In the genomic region with DNA sequence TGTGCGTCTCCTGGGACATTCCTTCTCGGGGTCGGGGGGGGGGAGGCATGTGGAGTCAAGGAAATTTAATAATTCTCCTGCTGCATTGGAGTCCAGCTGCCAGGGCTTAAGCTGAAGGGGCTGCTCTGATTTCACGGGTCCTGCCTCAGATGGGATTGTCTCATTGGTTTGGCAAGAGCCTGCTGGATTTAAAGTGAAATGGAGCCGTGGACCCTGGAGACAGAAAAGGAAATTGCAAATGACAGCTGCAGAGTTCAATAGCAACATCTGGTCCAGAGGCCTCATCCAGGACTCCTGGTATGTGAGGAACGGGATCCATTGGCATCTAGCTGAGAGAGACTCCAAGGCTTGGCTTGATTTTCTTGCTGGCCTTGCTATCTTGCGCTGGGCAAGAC, we compare ENCODE assay signal across 9 mouse cellular contexts.
A peak's percentile ranks its signal among the peaks of the same experiment; 100 is the strongest.
DNase-seq lines count a peak whose midpoint lies in the region; ATAC-seq and TF ChIP-seq lines count a peak whose summit lies in the region.
"Had no signal": no experiment of that assay in that cellular context is flagged by ENCODE, and none has a peak within 500 bp of the region (broad histone marks: within the 10 kb centered on the region; RNA-seq: fewer than 3 reads in every experiment).

No protein-coding gene starts in this region.

- no peaks in the 10 kb centered on the region for H3K9me3 ChIP-seq in intestine, embryonic 14.5 days (ENCODE audit: control insufficient read depth, low read length)
- no peaks in the 10 kb centered on the region for H3K9me3 ChIP-seq in intestine, postnatal 0 days (ENCODE audit: control insufficient read depth)
- H3K9me3 ChIP-seq in hindbrain, embryonic 14.5 days (ENCODE audit: control insufficient read depth, low read length) = no peaks in the 10 kb centered on the region
- no peaks in the 10 kb centered on the region for H3K9me3 ChIP-seq in midbrain, postnatal 0 days (ENCODE audit: low read length)
- H3K9me3 ChIP-seq: megakaryocyte, embryonic 14.5 days had no signal

- 32% methylated on average over 7 of the region's 7 CpGs for WGBS in intestine, embryonic 14.5 days
- WGBS in intestine, postnatal 0 days = 54% methylated on average over 7 of the region's 7 CpGs
- 31% methylated on average over 7 of the region's 7 CpGs for WGBS in hindbrain, embryonic 14.5 days
- 15% methylated on average over 7 of the region's 7 CpGs for WGBS in midbrain, postnatal 0 days

- no peak for DNase-seq in intestine, embryonic 14.5 days (ENCODE audit: low spot score)
- DNase-seq in forelimb bud, embryonic 11.5 days (ENCODE audit: low read depth, low spot score) = peak; percentile 83
- peak; percentile 62 for DNase-seq in hindbrain, embryonic 14.5 days (ENCODE audit: low spot score)
- peak; percentile 47 for DNase-seq in midbrain, postnatal 0 days (ENCODE audit: low spot score)
- no peak for DNase-seq in adrenal gland, postnatal 36 days
- no peak for DNase-seq in spleen, adult 12 weeks (ENCODE audit: low spot score)
- no peak for DNase-seq in thymus, postnatal 4 days

- ATAC-seq in intestine, embryonic 14.5 days (replicated peaks; ENCODE audit: low FRiP score, low TSS enrichment, low read depth) = peak; percentile 51; the same call in 1 of the 2 replicates
- ATAC-seq in intestine, postnatal 0 days = no peak
- ATAC-seq in hindbrain, embryonic 14.5 days (ENCODE audit: low FRiP score) = peak; percentile 59
- no peak for ATAC-seq in midbrain, postnatal 0 days (ENCODE audit: low FRiP score)

- no peak overlapping the region for H3K4me3 ChIP-seq in intestine, embryonic 14.5 days (ENCODE audit: low read depth, low read length)
- H3K4me3 ChIP-seq in intestine, postnatal 0 days (ENCODE audit: low read depth, low read length) = no peak overlapping the region
- no peak overlapping the region for H3K4me3 ChIP-seq in hindbrain, embryonic 14.5 days (replicated peaks; ENCODE audit: low read length)
- H3K4me3 ChIP-seq in midbrain, postnatal 0 days (ENCODE audit: low read depth, low read length) = no peak overlapping the region
- H3K4me3 ChIP-seq: megakaryocyte, embryonic 14.5 days had no signal

- peak overlapping the region; percentile 64 for H3K27ac ChIP-seq in intestine, embryonic 14.5 days (ENCODE audit: low read depth)
- H3K27ac ChIP-seq in intestine, postnatal 0 days (ENCODE audit: low read depth, low read length) = no peak overlapping the region
- H3K27ac ChIP-seq in hindbrain, embryonic 14.5 days = peak overlapping the region; percentile 27
- no peak overlapping the region for H3K27ac ChIP-seq in midbrain, postnatal 0 days (ENCODE audit: low read depth, low read length)

- H3K36me3 ChIP-seq in intestine, embryonic 14.5 days (ENCODE audit: control insufficient read depth, insufficient read depth, low read length) = no peaks in the 10 kb centered on the region
- H3K36me3 ChIP-seq in intestine, postnatal 0 days (ENCODE audit: control insufficient read depth, insufficient read depth) = no peaks in the 10 kb centered on the region
- no peaks in the 10 kb centered on the region for H3K36me3 ChIP-seq in hindbrain, embryonic 14.5 days (replicated peaks; ENCODE audit: control insufficient read depth, insufficient read depth)
- H3K36me3 ChIP-seq in midbrain, postnatal 0 days (ENCODE audit: insufficient read depth, low read length) = no peaks in the 10 kb centered on the region

- peaks cover 16% of the 10 kb centered on the region for H3K4me1 ChIP-seq in intestine, embryonic 14.5 days (replicated peaks; ENCODE audit: control insufficient read depth, insufficient read depth, low read length)
- H3K4me1 ChIP-seq in intestine, postnatal 0 days (replicated peaks; ENCODE audit: control insufficient read depth, insufficient read depth, low read length) = no peaks in the 10 kb centered on the region
- H3K4me1 ChIP-seq in hindbrain, embryonic 14.5 days (replicated peaks; ENCODE audit: control insufficient read depth, insufficient read depth, low read length) = peaks cover 17% of the 10 kb centered on the region
- peaks cover 4% of the 10 kb centered on the region; the same call in 1 of the 2 replicates for H3K4me1 ChIP-seq in midbrain, postnatal 0 days (ENCODE audit: insufficient read depth, low read length)
- H3K4me1 ChIP-seq: megakaryocyte, embryonic 14.5 days had no signal

- no peaks in the 10 kb centered on the region for H3K27me3 ChIP-seq in intestine, embryonic 14.5 days (replicated peaks; ENCODE audit: control insufficient read depth, insufficient read depth, low read length)
- H3K27me3 ChIP-seq in intestine, postnatal 0 days (replicated peaks; ENCODE audit: control insufficient read depth, insufficient read depth, low read length) = no peaks in the 10 kb centered on the region
- H3K27me3 ChIP-seq in hindbrain, embryonic 14.5 days (ENCODE audit: control insufficient read depth, insufficient read depth, low read length) = no peaks in the 10 kb centered on the region
- no peaks in the 10 kb centered on the region for H3K27me3 ChIP-seq in midbrain, postnatal 0 days (ENCODE audit: insufficient read depth, low read length)
- H3K27me3 ChIP-seq: megakaryocyte, embryonic 14.5 days had no signal

- no peak for TF ChIP-seq CTCF in intestine, postnatal 0 days (IDR thresholded peaks at IDR 0.05; ENCODE audit: low read depth)
- no peak for TF ChIP-seq CTCF in midbrain, postnatal 0 days (IDR thresholded peaks at IDR 0.05)

- H3K4me2 ChIP-seq in intestine, embryonic 14.5 days (ENCODE audit: low read length) = 0 out of 2 replicates have a peak overlapping the region, but pooled peaks have one; percentile 4
- no peak overlapping the region for H3K4me2 ChIP-seq in intestine, postnatal 0 days (replicated peaks; ENCODE audit: low read depth)
- peak overlapping the region; percentile 3; the same call in 1 of the 2 replicates for H3K4me2 ChIP-seq in hindbrain, embryonic 14.5 days (replicated peaks)
- H3K4me2 ChIP-seq in midbrain, postnatal 0 days (ENCODE audit: low read depth, low read length, poor library complexity, severe bottlenecking) = no peak overlapping the region

- 0 out of 2 replicates have a peak overlapping the region, but pooled peaks have one; percentile 1 for H3K9ac ChIP-seq in intestine, embryonic 14.5 days (ENCODE audit: low read length)
- H3K9ac ChIP-seq in intestine, postnatal 0 days (ENCODE audit: low read depth, low read length) = no peak overlapping the region
- no peak overlapping the region for H3K9ac ChIP-seq in hindbrain, embryonic 14.5 days
- H3K9ac ChIP-seq in midbrain, postnatal 0 days (replicated peaks; ENCODE audit: low read length, poor library complexity, severe bottlenecking) = no peak overlapping the region

Comparison
In these comparisons a context has a peak if more than half of its experiments do, and no peak if none do; other contexts are left out.
1. ATAC-seq: peak in intestine, embryonic 14.5 days (single experiment) and hindbrain, embryonic 14.5 days (single experiment); none in intestine, postnatal 0 days (single experiment) and midbrain, postnatal 0 days (single experiment).
2. H3K27ac ChIP-seq: peak in intestine, embryonic 14.5 days (single experiment) and hindbrain, embryonic 14.5 days (single experiment); none in intestine, postnatal 0 days (single experiment) and midbrain, postnatal 0 days (single experiment).
3. H3K4me2 ChIP-seq: peak in intestine, embryonic 14.5 days (single experiment) and hindbrain, embryonic 14.5 days (single experiment); none in intestine, postnatal 0 days (single experiment) and midbrain, postnatal 0 days (single experiment).
4. DNase-seq: peak in forelimb bud, embryonic 11.5 days (single experiment), hindbrain, embryonic 14.5 days (single experiment) and midbrain, postnatal 0 days (single experiment); none in intestine, embryonic 14.5 days (single experiment), adrenal gland, postnatal 36 days (0 of 2), spleen, adult 12 weeks (single experiment) and thymus, postnatal 4 days (single experiment).